Mouse (Mus musculus): ENCODE measurements at regions not wholly inside any gene's neighbourhood (a gene's known extent, or its start where the extent isn't known, plus 50 kb on each side); places are given as distances from the start of the nearest gene placed in this dataset.

DNA sequence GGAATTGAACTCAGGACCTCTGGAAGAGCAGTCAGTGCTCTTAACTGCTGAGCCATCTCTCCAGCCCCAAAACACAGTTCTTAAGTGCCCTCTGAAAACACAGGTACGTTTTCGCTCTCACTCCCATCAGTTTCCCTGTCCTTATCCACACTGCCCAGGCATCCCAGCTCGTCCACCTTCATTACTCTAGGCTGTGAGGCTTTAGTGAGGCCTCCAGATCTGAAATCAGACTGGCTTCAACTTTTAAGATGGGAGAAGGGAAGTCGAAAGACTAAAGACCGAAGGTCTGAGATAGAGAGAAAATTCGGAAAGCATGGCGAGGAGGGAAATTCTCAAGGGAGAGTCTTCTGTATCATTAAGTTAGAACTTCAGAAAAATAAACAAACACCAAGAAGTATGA lies 54.8 kb upstream of the Tet2 start:
- no peak for DNase-seq (ENCODE audit: low spot score in 2 of 2)

DNA sequence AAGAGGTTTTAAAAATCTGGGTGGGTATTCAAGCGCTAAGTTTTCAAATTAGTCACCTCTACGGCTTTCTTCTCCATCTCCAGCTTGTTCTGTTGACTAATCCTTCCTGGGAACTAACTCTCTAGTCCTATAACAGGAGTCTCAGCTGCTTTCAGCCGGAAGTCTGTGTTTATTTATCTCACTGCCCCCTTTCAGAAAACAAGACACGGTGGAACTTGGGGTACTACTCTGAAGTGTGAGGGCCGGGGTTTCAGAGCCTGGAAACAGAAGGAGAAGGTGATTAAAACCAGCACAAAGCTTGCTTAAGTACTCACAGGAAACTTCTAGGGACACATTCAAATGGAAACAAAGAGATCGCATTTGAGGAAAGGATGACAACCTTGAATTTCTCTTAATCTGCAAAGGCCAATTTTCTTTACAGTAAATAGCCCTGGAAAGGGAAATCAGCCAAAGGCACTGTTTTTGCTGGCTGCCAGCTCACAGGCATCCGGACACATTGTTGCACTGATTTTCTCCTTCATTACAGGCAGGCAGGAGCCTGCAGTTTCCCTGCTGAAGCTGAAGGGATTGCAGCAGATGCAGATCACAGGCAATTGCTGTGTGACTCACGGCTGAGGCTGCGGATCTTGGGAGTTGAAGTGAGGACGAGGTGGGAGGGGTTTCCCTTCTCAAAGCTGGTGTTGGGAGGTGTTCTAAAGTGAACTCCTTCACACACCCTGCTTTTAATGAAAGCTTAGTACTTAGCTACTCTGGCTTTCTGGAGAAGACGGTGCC lies 55.7 kb upstream of the Tet2 start:
- DNase-seq (ENCODE audit: low spot score in 2 of 2), result peak; percentile 43 to 52

DNA sequence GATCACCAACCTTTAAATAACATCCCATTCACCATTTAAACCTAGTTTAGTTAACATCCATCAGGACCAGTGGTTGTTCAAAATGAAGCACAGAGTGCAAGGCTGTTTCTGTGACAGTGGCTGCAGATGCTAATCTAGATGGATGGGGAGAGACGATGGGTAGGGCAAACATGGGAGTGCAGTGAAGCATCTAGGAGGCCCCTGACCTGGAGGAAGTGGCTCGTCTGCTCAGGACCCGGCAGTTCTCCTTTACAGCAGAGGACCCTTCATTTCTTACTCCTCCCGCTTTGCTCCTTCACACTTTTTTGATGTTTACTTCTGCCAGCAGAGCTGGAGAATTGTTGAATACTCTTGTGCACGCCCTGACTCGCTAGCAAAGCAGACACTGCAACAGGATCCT lies 60.5 kb upstream of the Tet2 start:
- no peak for DNase-seq (ENCODE audit: low spot score in 2 of 2)

DNA sequence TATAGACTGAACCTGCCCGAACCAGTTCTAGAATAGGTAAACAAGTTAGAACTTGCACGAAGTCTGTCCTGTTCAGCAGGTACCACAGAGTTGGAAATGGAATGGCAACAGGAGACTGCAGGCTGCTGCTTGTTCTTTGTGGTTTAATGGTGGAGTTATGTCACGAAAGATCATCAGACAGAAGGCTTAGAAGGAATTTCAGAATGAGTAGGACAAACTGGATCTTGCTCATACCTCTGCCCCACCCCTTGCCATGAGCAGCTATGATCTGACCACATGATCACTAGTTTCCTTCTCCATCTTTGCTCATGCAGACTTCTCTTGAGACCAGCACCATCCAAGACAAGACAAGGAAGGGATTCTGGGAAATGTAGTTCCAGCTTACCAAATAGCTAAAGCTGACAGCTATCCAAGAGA lies 63.9 kb upstream of the Tet2 start:
- DNase-seq (ENCODE audit: low spot score in 2 of 2), result no peak

DNA sequence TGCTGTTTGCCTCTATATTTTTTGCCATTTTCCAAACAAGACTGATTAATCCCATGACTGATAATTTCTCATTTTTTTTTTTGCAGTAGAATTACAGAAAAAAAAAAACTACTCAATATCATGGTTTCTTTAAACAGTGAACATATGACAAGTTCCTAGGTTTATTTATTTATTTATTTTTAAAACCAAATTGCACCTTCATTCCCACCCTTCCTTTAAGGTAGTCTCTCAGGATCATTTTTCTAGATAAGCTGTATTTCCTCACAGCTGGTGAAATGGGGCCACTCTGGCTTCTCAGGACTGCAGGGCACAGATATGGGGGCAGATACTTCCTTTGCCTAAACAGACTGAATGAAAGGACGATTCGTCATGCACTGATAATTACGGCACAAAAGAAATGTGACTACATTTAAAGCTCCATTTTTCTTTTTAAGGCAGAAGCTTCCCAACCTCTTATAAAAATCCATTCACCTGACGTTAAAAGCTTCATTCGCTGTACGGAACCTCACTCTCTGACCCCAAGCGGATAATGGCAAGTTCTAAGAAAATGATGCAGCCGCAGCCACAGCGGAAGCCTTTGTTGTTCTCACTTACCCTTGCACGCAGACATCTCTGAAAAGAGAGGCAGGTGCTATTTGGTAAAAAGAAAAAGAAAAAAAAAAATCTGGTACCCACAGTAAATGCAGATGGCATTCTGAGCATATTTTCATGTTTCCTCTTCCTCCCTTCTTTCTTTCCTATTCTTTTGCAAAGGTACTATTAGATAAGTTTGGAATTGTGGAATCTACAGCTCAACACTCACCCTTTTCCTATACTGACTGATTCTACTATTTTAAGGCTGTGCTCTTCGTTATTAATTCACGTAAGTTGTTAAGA lies 69.1 kb upstream of the Tet2 start:
- no peak for DNase-seq (ENCODE audit: low spot score in 2 of 2)

DNA sequence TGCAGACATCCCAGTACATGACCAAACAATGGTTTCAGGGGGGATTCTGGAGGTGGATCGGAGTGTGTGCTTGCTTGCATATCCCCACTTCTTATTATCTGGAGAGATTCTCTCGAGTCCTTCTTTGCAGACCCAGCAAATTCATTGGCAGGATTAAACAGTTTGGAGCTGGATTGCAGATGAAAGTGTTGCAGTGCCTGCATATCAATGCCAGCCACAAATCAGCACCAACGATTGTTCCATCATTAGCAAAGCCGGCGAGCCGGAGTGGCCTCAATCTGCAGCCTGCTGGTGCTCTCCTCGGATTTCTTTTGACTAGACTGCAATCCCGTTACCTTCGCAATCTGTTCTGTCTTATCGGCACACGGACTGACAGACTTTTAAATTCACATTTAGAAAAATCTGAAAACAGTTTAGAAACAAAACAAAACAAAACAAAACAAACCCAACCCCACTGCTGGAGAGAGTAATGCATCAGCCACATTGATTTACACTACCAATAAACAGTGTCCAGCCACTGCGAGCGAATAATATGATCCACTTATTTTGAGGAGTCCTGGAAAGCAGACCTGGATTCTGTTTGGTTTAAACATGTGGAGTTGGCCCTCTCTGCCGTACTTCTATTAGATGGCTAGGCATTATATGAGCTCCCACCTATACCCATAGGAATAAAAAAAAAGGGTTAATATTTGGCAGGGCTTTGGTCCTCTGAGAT lies 69.9 kb upstream of the Tet2 start:
- no peak for DNase-seq (ENCODE audit: low spot score in 2 of 2)

DNA sequence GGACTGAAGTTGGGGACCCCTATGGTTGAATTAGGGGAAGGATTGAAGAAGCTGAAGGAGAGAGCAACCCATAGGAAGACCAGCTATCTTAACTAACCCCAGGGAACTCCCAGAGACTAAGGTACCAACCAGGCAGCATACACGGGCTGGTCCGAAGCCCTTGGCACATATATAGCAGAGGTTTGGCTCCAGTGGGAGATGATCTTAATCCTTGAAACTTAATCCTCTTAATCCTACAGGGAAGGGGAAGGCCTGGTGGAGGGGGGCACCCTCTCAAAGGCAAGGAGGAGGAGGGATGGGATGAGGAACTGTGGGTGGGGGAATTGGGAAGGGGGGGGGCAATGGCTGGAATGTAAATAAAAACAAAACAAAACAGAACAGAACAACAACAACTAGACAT lies 72.1 kb upstream of the Tet2 start:
- no peak for DNase-seq (ENCODE audit: low spot score in 2 of 2)

DNA sequence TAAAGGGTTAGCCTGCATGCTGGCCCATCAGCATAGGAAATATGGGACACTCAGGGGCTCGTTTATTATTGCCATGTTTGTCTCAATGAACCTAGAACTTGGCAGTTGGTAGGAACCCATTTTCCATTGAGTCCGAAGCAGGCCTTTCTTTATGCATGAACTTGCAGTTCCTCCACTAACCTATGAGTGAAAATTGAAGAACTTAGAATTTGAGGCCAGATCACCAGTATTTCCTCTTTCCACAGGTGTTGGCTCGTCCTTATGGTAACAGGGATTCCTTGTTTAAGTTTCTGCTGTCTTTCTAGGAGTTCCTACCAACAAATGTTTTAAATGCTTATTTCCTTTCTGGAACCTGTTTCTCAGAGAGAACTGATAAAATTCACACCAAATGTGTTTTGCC lies 73.6 kb upstream of the Tet2 start:
- no peak for DNase-seq (ENCODE audit: low spot score in 2 of 2)

DNA sequence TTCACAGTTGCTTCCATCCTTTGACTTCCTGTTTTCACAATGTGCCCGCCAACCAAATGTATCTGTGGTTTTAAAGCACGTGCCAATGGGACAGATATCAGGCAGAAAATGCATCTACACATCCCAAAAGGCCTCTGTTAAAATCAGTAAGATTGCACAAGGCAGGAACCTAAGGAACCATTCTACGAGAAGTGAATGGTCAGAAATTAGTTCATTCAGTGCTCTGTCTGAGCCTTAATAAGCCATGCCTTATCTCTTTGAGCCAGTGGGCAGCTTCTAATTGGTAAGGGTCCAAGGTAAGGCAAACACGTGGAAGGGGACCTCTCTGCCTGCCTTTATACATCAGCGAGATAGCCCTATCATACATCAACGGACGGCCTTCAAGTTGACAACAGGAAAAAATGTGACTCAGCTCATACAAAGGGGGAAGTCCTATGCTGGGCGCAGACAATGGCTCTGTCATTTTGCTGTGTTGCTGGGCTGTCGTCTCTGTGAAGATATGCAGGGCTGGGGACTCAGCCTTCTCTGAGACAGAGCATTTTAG lies 78.3 kb upstream of the Tet2 start:
- DNase-seq (ENCODE audit: low spot score in 2 of 2), result no peak

DNA sequence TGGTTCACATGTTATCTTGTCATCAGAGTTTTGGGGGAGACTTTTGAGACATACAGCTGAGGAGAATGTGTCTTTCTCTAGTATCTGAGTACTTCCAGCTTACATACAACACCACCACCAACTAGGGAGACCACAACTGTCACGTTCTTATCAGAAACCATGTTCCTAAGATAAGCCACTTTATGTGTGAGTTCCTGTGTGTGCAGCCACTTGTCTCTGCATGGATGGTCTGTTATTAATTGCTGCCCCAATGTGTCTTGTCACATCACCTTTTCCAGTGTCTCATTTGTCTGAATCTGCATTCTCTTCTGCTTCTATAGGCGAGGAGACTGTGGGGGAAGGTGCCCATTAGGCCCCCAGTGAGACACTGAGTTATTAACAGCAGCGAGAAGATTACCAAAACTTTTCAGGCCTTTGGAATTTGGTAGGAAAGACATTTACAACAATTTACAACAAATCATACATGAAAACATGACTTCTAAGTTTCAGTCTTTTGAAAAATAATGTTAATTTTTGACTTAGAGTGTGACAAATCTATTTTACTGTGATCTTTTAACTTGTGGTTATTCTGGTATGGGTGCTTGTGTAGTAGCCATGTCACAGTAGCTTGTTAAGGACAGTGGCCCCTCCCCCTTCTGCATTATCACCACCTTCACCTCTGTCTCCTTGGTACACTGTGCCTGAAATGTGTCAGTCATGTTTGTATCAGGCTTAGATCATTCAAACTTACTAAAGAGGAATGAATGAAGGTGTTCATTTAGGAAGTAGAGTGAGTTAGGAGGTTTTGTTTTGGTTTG lies 79.3 kb upstream of the Tet2 start:
- DNase-seq (ENCODE audit: low spot score in 2 of 2), result no peak

DNA sequence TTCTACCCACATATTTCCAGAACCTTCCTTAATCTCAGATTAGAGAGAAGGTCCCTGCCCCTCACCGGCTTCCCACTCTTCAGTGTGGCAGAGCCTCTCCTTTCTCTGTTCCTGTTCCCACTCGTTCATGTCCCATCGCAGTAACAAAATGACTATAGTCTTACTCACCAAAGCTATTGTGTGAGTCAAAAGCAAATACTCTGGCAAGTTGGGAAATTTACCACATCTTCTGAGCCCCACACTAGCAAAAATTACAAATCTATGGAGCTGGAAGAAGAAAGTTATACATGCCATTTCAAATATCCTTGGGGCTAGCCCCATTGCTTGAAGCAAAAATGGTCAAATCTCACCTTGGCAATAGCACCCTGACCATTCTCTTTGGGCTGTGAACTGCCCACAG lies 80.1 kb upstream of the Tet2 start:
- no peak for DNase-seq (ENCODE audit: low spot score in 2 of 2)

DNA sequence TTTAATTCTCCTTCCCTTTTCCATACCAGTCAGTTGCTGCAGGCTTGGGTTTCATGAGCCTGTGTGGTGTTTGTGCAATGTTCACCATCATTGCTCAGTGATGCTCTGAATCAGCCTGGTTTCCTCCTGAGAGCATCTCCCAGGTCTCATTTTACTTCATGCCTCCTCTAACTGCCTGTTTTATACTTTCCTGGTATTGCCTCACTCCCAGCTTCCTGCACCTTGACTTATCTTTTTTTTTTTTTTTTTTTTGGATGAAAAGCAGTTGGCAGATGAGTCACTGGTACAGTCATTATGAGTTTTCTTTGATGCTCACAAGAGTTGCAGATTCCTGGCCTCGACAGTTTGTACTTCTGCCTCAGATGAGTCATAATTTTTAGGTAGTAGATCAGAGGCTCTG lies 81.5 kb upstream of the Tet2 start:
- DNase-seq (ENCODE audit: low spot score in 2 of 2), result no peak

DNA sequence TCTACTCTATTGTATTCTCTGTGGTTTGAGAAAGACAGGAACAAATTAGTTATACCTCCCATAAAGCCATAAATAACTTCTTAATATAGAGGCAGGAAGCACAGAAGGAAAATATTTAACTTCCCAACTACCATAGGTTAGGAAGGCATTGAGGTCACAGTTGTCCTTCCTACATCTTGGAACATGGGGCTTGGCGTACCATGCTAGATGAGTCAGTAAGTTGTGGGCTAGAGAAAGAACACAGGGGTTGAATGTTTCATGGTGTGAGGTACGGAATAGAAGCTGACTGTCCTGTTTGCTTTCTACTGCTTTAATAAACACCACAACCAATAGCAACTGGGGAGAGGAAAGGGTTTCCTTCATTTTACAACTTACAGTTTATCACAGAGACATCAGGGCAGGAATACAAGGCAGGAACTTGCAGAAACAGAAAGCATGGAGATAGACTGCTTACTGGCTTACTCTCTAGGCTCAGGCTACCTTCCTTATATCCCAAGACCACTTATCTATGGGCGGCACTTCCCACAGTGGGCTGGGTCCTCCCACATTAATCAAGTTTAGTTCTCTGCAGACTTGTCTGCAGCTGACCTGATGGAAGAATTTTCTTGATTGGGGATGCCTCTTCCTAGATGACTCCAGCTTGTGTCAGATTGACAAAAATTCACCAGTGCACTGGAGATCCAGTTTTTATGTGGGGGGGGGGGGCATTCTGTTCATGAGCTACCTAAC lies 82.3 kb upstream of the Tet2 start:
- DNase-seq (ENCODE audit: low spot score in 2 of 2), result no peak

DNA sequence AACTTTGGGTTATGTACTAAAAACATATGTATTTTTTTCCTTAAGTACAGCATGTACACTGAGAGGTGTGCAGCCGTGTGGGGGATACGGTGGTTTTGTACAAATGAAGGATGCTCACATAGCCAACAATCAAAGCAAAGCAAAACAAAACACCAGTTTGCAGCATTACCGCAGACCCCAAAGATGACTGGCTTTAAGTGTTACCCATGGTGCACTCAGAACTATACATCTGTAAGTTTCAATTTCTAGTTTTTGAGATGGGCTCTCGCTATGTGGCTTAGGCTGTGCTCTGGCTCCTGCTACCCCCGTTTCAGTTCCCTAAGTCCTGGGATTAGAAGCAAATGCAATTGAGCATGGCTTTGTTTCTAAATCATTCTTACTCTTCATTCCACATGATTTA lies 89.4 kb upstream of the Tet2 start:
- DNase-seq (ENCODE audit: low spot score in 2 of 2), result no peak

DNA sequence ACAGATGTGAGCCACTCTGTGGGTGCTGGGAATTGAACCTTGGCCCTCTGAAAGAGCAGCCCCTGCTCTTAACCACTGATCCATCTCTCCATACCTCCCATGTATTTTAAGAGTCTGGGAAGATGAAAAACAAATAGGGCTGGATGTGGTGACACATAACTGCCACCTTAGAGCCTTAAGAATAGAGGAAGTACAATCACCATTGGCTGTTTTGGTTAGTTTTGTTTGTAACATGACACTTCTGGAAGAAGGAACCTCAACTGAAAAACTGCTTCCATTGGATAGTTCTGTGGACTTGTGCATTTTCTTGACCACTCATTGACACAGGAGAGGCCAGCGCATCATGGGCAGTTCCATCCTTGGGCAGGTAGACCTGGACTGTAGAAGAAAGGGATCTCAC lies 100.7 kb upstream of the Tet2 start:
- no peak for DNase-seq (ENCODE audit: low spot score in 2 of 2)

DNA sequence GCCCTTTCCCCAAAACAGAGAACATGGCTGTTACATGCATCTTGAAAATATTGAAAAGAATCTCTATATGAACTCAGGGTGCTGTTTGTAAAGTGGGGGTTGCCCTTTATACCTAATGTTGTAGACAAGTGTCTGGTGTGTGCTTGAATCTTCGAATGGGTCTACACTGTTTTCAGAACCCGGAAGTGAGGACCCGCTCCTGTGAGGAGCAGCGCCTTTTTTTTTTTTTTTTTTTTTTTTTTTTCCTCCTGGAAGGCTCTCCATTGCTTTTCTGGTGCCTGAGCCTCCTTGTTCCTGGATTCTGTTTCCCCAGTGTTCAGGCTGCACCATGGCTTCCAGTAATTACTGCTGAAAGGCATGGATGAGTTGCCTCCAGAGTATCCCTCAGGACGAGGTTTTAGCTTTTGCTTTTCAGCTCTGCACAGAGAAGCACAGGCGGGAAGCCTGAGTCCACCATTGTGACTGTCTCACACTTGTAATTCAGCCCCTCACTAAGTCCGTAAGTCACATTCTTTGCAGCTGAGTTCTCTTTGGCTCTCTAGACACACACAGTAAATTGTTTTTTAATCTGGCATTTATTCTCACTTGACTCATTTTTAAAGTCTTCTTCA lies 101.6 kb upstream of the Tet2 start:
- no peak for DNase-seq (ENCODE audit: low spot score in 2 of 2)

DNA sequence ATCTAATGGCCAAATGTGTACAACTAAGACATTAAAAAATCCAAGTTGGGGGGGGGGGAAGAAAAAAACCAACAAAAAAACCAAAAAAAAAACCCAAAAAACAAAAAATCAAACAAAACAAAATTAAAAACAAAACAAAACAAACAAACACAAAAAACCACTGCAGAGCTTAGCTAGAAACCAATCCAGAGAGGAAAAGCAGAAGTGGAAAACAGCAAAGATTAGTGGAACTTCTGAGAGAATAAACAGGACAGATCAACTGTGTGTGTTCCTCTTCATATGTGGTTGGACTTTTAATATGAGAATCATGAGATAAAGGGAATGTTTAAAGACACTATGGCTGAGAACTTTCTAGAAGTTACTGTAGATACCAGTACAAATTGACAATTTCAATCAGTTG lies 105.1 kb upstream of the Tet2 start:
- no peak for DNase-seq (ENCODE audit: low spot score in 2 of 2)

DNA sequence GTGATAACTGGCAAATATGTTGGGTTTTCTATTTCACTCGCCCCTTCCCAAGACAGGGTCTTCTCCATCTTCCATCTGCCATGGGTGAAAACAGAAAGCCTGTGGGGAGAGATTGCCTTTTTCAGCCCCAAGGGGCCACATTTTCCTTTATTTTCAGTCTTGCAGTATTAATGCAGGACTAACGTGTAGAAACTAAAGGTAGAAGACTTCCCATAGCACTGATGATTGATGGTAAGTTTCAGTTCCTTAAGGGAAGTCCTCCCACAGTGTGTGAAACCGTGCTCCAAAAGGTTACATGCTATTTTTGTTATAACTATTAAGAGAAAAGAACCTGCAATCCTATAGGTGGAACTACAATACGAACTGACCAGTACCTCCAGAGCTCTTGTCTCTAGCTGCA lies 107.1 kb upstream of the Tet2 start:
- no peak for DNase-seq (ENCODE audit: low spot score in 2 of 2)

DNA sequence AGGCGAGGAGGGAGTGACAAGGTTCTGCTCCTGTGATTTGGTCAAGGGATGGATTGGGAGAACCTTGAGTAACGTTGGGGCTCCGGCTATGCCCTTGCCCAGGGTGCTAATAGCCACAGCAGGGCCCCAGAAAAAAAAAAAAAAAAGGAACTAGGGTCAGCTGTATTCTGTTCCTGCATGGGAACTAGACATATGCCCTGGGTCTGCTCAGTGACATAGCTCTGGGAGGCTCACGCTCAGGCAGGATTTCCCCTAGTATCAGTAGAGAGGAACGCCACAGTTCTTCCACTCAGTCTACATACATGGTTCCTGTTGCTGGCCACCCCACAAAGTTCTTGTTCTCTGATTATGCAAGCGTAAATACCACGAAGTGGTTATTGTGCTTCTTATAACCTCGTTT lies 114.8 kb upstream of the Tet2 start:
- no peak for DNase-seq (ENCODE audit: low spot score in 2 of 2)

DNA sequence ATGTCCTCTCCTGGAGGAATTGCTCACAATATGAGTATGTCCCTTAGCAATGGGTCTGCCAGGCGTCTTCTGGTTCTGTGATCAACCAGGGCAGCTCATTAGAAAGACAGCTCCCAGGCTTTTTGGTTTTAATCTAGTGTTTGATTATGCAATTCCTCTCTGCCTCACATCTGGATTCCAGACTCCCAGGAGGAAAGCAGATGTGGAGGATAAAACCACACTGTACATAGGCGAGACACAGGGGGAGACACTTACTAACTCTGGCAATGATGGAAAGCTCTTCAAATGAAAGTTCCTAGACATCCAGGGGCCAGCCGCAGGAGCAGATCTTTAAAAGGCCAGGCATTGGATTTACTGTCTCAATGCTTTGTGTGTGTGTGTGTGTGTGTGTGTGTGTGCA lies 116.4 kb upstream of the Tet2 start:
- DNase-seq (ENCODE audit: low spot score in 2 of 2), result no peak

All from layer of hippocampus, adult 8-10 months (tissue).